Mouse (Mus musculus): ENCODE results near the gene Magi3. TPM values are rescaled to one million over a fixed set of nuclear protein-coding genes. Genes with fewer than 3 reads are reported as not detected.

The Magi3 gene
- polyA plus RNA-seq, 1 experiment = 2.1 TPM

DNA sequence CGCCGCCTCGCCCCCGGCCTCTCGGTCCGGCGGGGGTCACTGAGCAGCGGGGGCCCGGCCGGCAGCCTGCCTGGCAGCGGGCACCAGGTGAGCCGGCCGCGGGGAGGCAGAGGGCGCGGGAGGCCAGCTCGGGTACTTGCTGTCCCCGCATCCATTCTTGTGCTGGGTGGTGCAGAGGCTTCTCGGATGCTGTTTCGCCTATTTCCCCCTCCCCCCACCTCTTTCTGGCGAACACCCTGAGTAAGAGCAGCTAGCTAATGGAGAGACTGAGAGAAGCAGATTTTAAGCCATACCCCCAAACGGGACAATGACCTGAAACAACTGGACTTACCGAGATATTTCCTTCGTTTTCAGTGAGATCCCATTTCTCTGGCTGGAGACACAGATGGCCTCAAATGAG is 251.5 kb downstream of the Magi3 start:
- TF ChIP-seq POLR2A (IDR thresholded peaks at IDR 0.05; ENCODE audit: borderline replicate concordance, low read depth, low read length) = no peak
- no peak for TF ChIP-seq CTCF (IDR thresholded peaks at IDR 0.05; ENCODE audit: low read depth, low read length)
- Histone ChIP-seq H3K27ac (ENCODE audit: insufficient read depth, low read depth, low read length) (peak overlapping the region; percentile 82; the same call in 1 of the 2 replicates), H3K4me1 (ENCODE audit: control insufficient read depth, insufficient read depth, low read length) (no peaks in the 10 kb centered on the region), H3K4me3 (ENCODE audit: insufficient read depth, low read length) (peak overlapping the region; percentile 90)

DNA sequence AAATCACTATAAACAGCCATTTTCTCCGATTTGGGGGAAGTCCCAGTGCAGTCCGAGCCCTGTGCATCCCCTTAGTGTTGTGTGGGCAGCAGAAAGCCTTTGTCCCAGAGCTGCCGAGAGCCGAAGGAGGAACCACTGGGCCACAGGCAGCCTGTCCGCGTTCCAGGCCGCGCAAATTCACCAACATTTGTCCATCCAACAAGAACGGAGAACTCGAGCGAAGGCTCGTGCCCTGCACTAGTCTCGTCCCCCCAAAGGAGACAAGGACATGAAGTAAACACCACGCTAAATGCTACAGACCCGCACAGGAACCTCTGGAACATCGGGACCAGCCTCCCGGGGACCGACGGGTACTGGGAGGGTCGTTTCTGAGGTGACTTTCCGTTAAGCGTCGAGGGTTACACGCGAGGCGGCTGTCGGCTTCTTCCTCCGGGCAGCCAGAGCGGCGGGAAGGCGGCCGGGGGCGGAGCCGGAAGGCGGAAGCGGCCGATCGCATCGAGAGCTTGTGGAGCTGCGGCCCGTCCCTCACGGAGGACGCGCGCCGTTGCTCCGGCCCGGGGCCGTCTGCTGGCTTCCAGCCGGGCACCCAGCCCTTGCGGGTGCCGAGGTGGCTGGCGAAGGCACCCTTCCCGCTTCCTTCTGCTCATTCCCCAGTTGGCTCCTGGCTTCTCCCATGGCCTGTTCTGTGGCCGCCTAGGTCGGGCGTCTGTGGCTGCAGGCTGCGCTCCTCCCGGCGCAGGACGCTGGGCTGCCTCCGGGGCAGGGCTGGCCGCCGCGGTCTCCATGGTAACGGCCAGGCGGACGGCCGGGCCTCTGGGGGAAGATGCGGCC is 252.1 kb downstream of the Magi3 start, which contains the start of gene Phtf1:
TSS of gene Phtf1 (plus strand) at position 250 of the 831 bp plus-strand sequence.
- peak within 1 kb of the TSS; percentile 82 for H3K27ac ChIP-seq (ENCODE audit: insufficient read depth, low read depth, low read length)
- peak within 1 kb of the TSS; percentile 90 for H3K4me3 ChIP-seq (ENCODE audit: insufficient read depth, low read length)
- H3K4me1 ChIP-seq (ENCODE audit: control insufficient read depth, insufficient read depth, low read length) = no peaks in the 10 kb centered on the region
- no peak for TF ChIP-seq POLR2A (IDR thresholded peaks at IDR 0.05; ENCODE audit: borderline replicate concordance, low read depth, low read length)

- Histone ChIP-seq H3K4me1 (ENCODE audit: control insufficient read depth, insufficient read depth, low read length) (no peaks in the 10 kb centered on the region), H3K27ac (ENCODE audit: insufficient read depth, low read depth, low read length) (peak overlapping the region; percentile 82), H3K4me3 (ENCODE audit: insufficient read depth, low read length) (peak overlapping the region; percentile 90)
- TF ChIP-seq CTCF (IDR thresholded peaks at IDR 0.05; ENCODE audit: low read depth, low read length) (no peak), POLR2A (IDR thresholded peaks at IDR 0.05; ENCODE audit: borderline replicate concordance, low read depth, low read length) (no peak)
Measured at GRCm38 (mm10) chr3:103967231-103967630, 252.9 kb downstream of the Magi3 start.

All from bone marrow macrophage, adult 2 months (primary cell).